Mouse (Mus musculus) lung, postnatal 0 days (tissue): Measurements from ENCODE around the gene Prss33.

Experiments used
- CTCF ChIP-seq: IDR thresholded peaks from 2 replicates; pipeline ENCODE4 v1.5.1; 2016; ENCODE audit warnings: antibody characterized with exemption, mild to moderate bottlenecking
- EP300 ChIP-seq: IDR thresholded peaks from 2 replicates; pipeline ENCODE4 v1.6.1; 2016; ENCODE audit warnings: antibody characterized with exemption, mild to moderate bottlenecking, control low read depth

DNA sequence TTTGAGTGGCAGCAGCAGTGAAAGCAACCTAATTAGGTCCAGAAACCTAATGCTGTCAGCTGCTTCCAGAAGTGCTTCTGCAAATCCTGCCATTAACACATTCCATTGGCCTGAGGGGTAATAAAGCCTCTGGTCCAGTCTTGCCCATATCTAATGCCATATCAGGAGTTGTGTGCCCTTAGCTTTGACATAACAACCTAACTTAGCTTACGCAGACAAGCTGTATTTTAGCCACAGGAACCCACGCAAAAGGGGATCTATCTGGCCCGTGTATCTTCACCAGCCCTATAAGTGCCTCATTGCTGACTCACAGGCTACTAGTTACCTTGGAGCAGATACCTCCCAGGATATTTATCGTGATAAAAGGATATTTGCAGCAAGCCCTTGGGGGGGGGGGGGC, 10.3 kb downstream of the Prss33 start:
- TF ChIP-seq CTCF, result no peak
- TF ChIP-seq EP300, result no peak
